Mouse (Mus musculus) left cerebral cortex, adult 8-10 months (tissue): Measurements from ENCODE around the gene Ptprr. TPM values are rescaled to one million over a fixed set of nuclear protein-coding genes. Genes with fewer than 3 reads are reported as not detected.

Experiments used
- total RNA-seq, 4 experiments: library from RNA; stranded (reverse); gene quantifications; 2 replicates each; pipeline ENCODE4 v1.2.4; 2022

Gene Ptprr
- total RNA-seq, 4 experiments from 2014 or later: 17.6 to 20.0 (median 18.5) TPM

Other genes starting within 250 kb of the Ptprr start
- 1 to 10 TPM in 1 of 4 experiments, under 1 TPM in 2, not detected in 1; 0.37 to 1.1 (median 0.87) TPM for gene Tspan8, start 201.4 kb upstream of the Ptprr start, total RNA-seq
- gene 4933416C03Rik, start 95.7 kb downstream of the Ptprr start, total RNA-seq: not detected